Mouse (Mus musculus) thymus, postnatal 36 days (tissue): Measurements from ENCODE around the gene Fam72a.

Source experiments
- DNase-seq, 2 experiments: peaks; one replicate each; pipeline ENCODE4 v3.0.0; 2022; ENCODE audit warnings: mixed read lengths in 2 of 2

The Fam72a gene

GRCm38 (mm10) chr1:131527281-131528080, at the start of gene Fam72a, which contains the start of gene Srgap2:
TSS of gene Fam72a (plus strand) at chr1:131527903.
TSS of gene Srgap2 (minus strand) at chr1:131527352.
- DNase-seq: peak; percentile 95 to 97

- no peak for DNase-seq
Measured at GRCm38 (mm10) chr1:131478770-131479305, 48.9 kb upstream of the Fam72a start.

- no peak for DNase-seq
Measured at GRCm38 (mm10) chr1:131481391-131481790, 46.3 kb upstream of the Fam72a start.

GRCm38 (mm10) chr1:131482242-131482641, 45.5 kb upstream of the Fam72a start:
- no peak for DNase-seq

- no peak for DNase-seq
Measured at GRCm38 (mm10) chr1:131486094-131486850, 41.4 kb upstream of the Fam72a start.

GRCm38 (mm10) chr1:131489312-131489711, 38.4 kb upstream of the Fam72a start:
- no peak for DNase-seq

GRCm38 (mm10) chr1:131491579-131491978, 36.1 kb upstream of the Fam72a start:
- no peak for DNase-seq

GRCm38 (mm10) chr1:131492360-131492759, 35.3 kb upstream of the Fam72a start:
- DNase-seq: peak in 1 of 2 experiments; percentile 12

GRCm38 (mm10) chr1:131493966-131494898, 33.5 kb upstream of the Fam72a start:
- DNase-seq: no peak

GRCm38 (mm10) chr1:131498231-131498630, 29.5 kb upstream of the Fam72a start:
- no peak for DNase-seq

GRCm38 (mm10) chr1:131501681-131502080, 26.0 kb upstream of the Fam72a start:
- no peak for DNase-seq

- no peak for DNase-seq
Measured at GRCm38 (mm10) chr1:131511131-131511530, 16.6 kb upstream of the Fam72a start.

- DNase-seq: no peak
Measured at GRCm38 (mm10) chr1:131511661-131512500, 15.8 kb upstream of the Fam72a start.

GRCm38 (mm10) chr1:131513136-131513535, 14.6 kb upstream of the Fam72a start:
- no peak for DNase-seq

- no peak for DNase-seq
Measured at GRCm38 (mm10) chr1:131514197-131514596, 13.5 kb upstream of the Fam72a start.

GRCm38 (mm10) chr1:131516588-131516987, 11.1 kb upstream of the Fam72a start:
- no peak for DNase-seq

GRCm38 (mm10) chr1:131523794-131524193, 3.9 kb upstream of the Fam72a start:
- no peak for DNase-seq

GRCm38 (mm10) chr1:131525101-131525585, 2.6 kb upstream of the Fam72a start:
- peak; percentile 48 to 56 for DNase-seq

GRCm38 (mm10) chr1:131525586-131526271, 2.0 kb upstream of the Fam72a start:
- DNase-seq: peak; percentile 36 to 53
